Mouse (Mus musculus) thymus, adult 2 months (tissue): ENCODE results near the gene Rhox1. TPM values are rescaled to one million over a fixed set of nuclear protein-coding genes. Genes with fewer than 3 reads are reported as not detected.
"Not testable (repeated sequence)": the region's sequence is repeated elsewhere in the genome, so short reads cannot be mapped to it uniquely, and the experiment has no call there.

ENCODE experiments used
- DNase-seq: peaks from one replicate; pipeline ENCODE4 v3.0.0; 2021
- H3K27ac ChIP-seq: fragments of 200-500 bp; 2 replicates; pipeline ENCODE4 v1.5.1; 2012; ENCODE audit warnings: low read length, control low read depth; ENCODE audit not compliant: control insufficient read depth, insufficient read depth
- H3K27me3 ChIP-seq: fragments of 200-500 bp; 2 replicates; pipeline ENCODE4 v1.6.1; 2012; ENCODE audit warnings: mild to moderate bottlenecking, low read length, moderate library complexity, mixed read lengths; ENCODE audit not compliant: control insufficient read depth, insufficient read depth
- H3K36me3 ChIP-seq: fragments of 200-500 bp; 2 replicates; pipeline ENCODE4 v1.6.1; 2012; ENCODE audit warnings: mild to moderate bottlenecking, low read length, moderate library complexity; ENCODE audit not compliant: control insufficient read depth, insufficient read depth
- H3K4me1 ChIP-seq: fragments of 200-500 bp; replicated peaks from 2 replicates; pipeline ENCODE4 v1.6.1; 2012; ENCODE audit warnings: low read length; ENCODE audit not compliant: control insufficient read depth, insufficient read depth
- H3K4me3 ChIP-seq: fragments of 200-500 bp; 2 replicates; pipeline ENCODE4 v1.5.1; 2012; ENCODE audit warnings: mild to moderate bottlenecking, low read length, control low read depth, moderate library complexity; ENCODE audit not compliant: control insufficient read depth, insufficient read depth
- CTCF ChIP-seq: fragments of 200-500 bp; IDR thresholded peaks from 2 replicates; pipeline ENCODE4 v1.5.1; 2012; ENCODE audit warnings: mild to moderate bottlenecking, control low read depth, low read length, moderate library complexity, borderline replicate concordance; ENCODE audit not compliant: control insufficient read depth, poor library complexity, insufficient read depth; ENCODE audit errors: extremely low read depth
- POLR2A ChIP-seq: fragments of 200-500 bp; IDR thresholded peaks from 2 replicates; pipeline ENCODE4 v1.6.1; 2012; ENCODE audit warnings: mild to moderate bottlenecking, low read length, control low read depth, moderate library complexity; ENCODE audit not compliant: control insufficient read depth, poor library complexity, insufficient read depth; ENCODE audit errors: extremely low read depth
- WGBS: fragments of 180-500 bp; shearing (Covaris S2); methylation state at CpG from one replicate; pipeline ENCODE4 v1.1.7; 2018; 5-methylcytosine and 5-hydroxymethylcytosine counted together
- polyA plus RNA-seq: library from polyadenylated mRNA; depleted of rRNA; stranded (reverse); fragments of >200 nt; gene quantifications from 2 replicates; pipeline ENCODE4 v1.2.3, GENCODE M21; 2012; rRNA removed

Rhox1 gene
- polyA plus RNA-seq, 1 experiment, result not detected

DNA sequence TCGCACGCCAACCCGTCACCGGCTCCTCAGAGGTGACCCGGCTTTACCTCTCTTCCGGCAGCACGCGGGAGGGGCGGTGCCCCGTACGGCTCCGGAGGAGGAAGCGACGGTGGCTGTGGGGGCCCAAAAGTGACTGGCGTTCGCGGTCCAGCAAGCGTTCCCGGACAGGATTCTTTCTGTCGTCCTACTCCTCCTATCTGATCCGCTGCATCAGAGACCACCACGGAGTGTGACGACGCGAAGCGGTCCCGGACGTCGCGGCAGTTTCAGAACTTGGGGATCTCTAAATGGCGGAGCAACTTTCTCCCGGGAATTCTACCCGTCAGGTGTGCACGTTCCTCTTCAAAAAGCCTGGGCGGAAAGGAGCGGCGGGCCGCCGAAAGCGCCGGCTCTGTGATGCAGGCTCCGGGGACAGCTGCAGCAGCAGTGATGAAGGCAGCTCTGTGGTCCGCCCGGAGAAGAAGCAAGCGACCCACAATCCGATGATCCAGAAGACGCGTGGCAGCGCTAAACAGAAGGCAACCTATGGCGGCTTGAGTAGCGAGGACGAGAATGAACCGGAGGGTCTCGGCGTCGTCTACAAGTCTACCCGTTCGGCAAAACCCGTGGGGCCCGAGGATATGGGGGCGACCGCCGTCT is 30.8 kb downstream of the Rhox1 start, which contains the start of the genes Ndufa1 and Rnf113a1:
TSS of gene Ndufa1 (minus strand) at position 59 of the 639 bp plus-strand sequence.
TSS of gene Rnf113a1 (plus strand) at position 141 of the 639 bp plus-strand sequence.
- WGBS, result under 1% methylated on average over 62 of the region's 63 CpGs
- Histone ChIP-seq H3K4me3 (peak within 1 kb of the TSS; percentile 99), H3K36me3 (no peaks in the 10 kb centered on the region), H3K27me3 (no peaks in the 10 kb centered on the region), H3K27ac (peak within 1 kb of the TSS; percentile 29; the same call in 1 of the 2 replicates), H3K4me1 (peaks cover 5% of the 10 kb centered on the region)
- peak; percentile 85 for DNase-seq
- no peak for TF ChIP-seq POLR2A
- TF ChIP-seq CTCF, result no peak

DNA sequence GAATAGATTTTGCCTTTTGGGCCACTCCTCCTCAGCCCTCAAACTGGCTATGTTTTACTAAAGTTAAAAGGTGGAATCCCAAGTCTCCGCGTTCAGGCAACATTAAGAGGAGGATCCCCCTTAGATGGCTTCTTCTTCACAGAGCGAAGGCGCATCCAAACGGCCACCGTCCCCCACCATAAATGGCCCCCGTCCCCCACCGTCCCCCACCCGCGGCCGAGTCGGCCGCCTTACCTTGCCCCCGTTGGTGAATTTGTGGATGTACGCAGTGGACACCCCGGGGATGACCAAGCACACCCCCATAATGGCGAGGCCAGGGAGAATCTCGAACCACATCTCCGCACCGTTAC is 31.3 kb downstream of the Rhox1 start:
- TF ChIP-seq POLR2A (no peak), CTCF (no peak)
- DNase-seq, result no peak
- Histone ChIP-seq H3K4me1 (peaks cover 5% of the 10 kb centered on the region), H3K27ac (no peak overlapping the region), H3K36me3 (no peaks in the 10 kb centered on the region), H3K4me3 (peak overlapping the region; percentile 99), H3K27me3 (no peaks in the 10 kb centered on the region)
- 5% methylated on average over 20 of the region's 20 CpGs for WGBS

DNA sequence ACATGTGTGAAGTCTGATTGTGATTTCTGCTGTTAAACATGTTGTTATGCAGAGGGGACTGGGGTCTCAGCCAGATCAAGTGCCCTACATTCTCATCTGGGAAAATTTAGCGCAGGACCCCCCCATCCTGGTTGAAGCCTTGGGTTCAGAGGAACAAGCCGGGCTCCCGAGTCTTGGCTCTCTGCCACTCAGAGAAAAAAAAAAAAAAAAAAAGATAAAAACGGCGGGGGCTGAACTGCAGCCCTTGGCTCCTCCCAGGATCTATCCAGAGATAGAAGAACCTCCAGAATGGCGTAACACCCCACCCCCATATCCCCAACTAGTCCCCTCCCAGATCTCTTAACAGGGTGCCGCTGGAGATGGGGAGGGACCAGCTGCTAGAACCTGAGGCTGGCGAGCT is 37.7 kb downstream of the Rhox1 start:
- WGBS, result 89% methylated on average over 8 of the region's 8 CpGs
- H3K27me3 ChIP-seq, result not testable (repeated sequence)

DNA sequence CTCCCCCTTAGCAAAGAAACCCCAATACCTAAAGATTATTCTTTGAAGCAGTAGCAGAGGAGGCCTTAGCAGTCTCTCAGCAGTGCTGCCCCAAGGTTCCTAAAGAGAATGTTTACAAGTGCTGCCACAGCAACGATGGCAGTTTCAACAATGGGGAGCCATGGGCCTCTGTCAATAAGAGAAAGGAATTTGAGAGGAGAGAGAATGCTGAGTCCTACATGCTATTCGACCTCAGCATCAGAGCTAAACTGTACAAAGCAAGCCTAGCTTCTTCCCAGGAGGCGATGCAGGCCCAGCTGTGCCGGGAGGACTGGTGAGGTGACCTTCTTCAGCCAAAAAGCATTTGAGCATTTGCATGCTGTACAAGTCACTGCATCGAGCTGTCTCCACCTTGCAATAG is 53.3 kb downstream of the Rhox1 start, which contains the start of gene Akap14:
TSS of gene Akap14 (minus strand) at position 101 of the 400 bp plus-strand sequence.
- 80% methylated on average over 5 of the region's 5 CpGs for WGBS
- no peaks in the 10 kb centered on the region for H3K27me3 ChIP-seq
- no peak for TF ChIP-seq CTCF
- TF ChIP-seq POLR2A, result no peak

More for the DNA sequence above, 37.7 kb downstream of the Rhox1 start:
- DNase-seq, H3K4me1 ChIP-seq, H3K36me3 ChIP-seq, H3K4me3 ChIP-seq, H3K27ac ChIP-seq: not testable (repeated sequence)

DNA sequence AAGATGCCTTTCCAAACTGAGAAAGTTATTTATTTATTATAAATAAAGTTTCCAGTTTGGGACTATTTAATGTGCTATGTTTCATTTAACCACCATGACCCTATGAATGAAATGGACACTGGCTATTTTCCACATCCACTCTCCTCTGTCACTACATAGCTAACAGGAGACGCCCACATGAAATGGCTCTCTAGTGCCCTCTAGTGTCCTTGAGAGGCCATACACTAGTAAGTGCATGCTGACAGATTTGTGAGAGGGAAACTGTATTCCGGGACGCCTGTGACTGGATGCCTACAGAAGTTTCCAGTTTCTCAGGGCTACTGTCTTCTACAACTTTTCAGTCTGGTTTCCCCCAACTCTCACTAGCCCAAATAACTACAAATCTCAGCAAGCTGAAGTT is 55.0 kb downstream of the Rhox1 start:
- Histone ChIP-seq H3K4me1 (no peaks in the 10 kb centered on the region), H3K27ac (no peak overlapping the region), H3K27me3 (no peaks in the 10 kb centered on the region), H3K36me3 (no peaks in the 10 kb centered on the region), H3K4me3 (no peak overlapping the region)
- 5% methylated on average over 3 of the region's 3 CpGs for WGBS
- peak; percentile 24 for DNase-seq
- TF ChIP-seq POLR2A, result no peak
- TF ChIP-seq CTCF, result no peak

More for the DNA sequence above, 53.3 kb downstream of the Rhox1 start, which contains the start of gene Akap14:
- Histone ChIP-seq H3K36me3 (no peaks in the 10 kb centered on the region), H3K27ac (no peak within 1 kb of the TSS), H3K4me1 (no peaks in the 10 kb centered on the region), H3K4me3 (no peak within 1 kb of the TSS)
- no peak for DNase-seq

Other genes starting within 250 kb of the Rhox1 start
- gene Sept6, start 230.5 kb downstream of the Rhox1 start, polyA plus RNA-seq, result 122 and 156 TPM in 2 replicates
- gene Sowahd, start 173.4 kb downstream of the Rhox1 start, polyA plus RNA-seq, result 0.13 and 0.19 TPM in 2 replicates
- 98.5 and 123 TPM in 2 replicates for gene Rpl39, start 136.9 kb downstream of the Rhox1 start, polyA plus RNA-seq
- 4.8 and 5.0 TPM in 2 replicates for gene Upf3b, start 111.9 kb downstream of the Rhox1 start, polyA plus RNA-seq
- gene Nkap, start 95.5 kb downstream of the Rhox1 start, polyA plus RNA-seq, result 5.9 and 6.8 TPM in 2 replicates
- gene Akap14, start 53.4 kb downstream of the Rhox1 start, polyA plus RNA-seq, result 0.06 and 0.13 TPM in 2 replicates
- gene Ndufa1, start 31.1 kb downstream of the Rhox1 start, polyA plus RNA-seq, result 224 and 326 TPM in 2 replicates
- gene Rnf113a1, start 31.0 kb downstream of the Rhox1 start, polyA plus RNA-seq, result 3.9 and 4.1 TPM in 2 replicates
- not detected in 2 replicates for gene Gm9, start 11.2 kb downstream of the Rhox1 start, polyA plus RNA-seq
- gene Rhox2a, start 22.7 kb upstream of the Rhox1 start, polyA plus RNA-seq, result not detected in 2 replicates
- gene Rhox3a, start 27.7 kb upstream of the Rhox1 start, polyA plus RNA-seq, result not detected in 2 replicates
- not detected in 2 replicates for gene Rhox4a, start 43.1 kb upstream of the Rhox1 start, polyA plus RNA-seq
- gene Rhox3a2, start 157.8 kb upstream of the Rhox1 start, polyA plus RNA-seq, result not detected in 2 replicates
- 1.2 and 1.6 TPM in 2 replicates for gene Rhox4a2, start 168.6 kb upstream of the Rhox1 start, polyA plus RNA-seq
- gene Rhox2b, start 189.8 kb upstream of the Rhox1 start, polyA plus RNA-seq, result not detected in 2 replicates
- 0.48 and 0.54 TPM in 2 replicates for gene Rhox4b, start 210.2 kb upstream of the Rhox1 start, polyA plus RNA-seq
- gene Rhox2c, start 231.4 kb upstream of the Rhox1 start, polyA plus RNA-seq, result not detected in 2 replicates
- not detected in 2 replicates for gene Rhox3c, start 236.3 kb upstream of the Rhox1 start, polyA plus RNA-seq